Mouse (Mus musculus): Measurements from ENCODE around the gene Mrpl22.
A peak's percentile ranks its signal among the peaks of the same experiment; 100 is the strongest.
"Not testable (repeated sequence)": the region's sequence is repeated elsewhere in the genome, so short reads cannot be mapped to it uniquely, and the experiment has no call there.

Gene Mrpl22

GRCm38 (mm10) chr11:58171459-58172091 lies at the start of gene Mrpl22:
Mrpl22 (plus strand) TSS chr11:58171661.
- peak; percentile 97 for DNase-seq (ENCODE audit: low read depth)

GRCm38 (mm10) chr11:58123711-58124110 lies 47.8 kb upstream of the Mrpl22 start:
- DNase-seq (ENCODE audit: low read depth), result no peak

- no peak for DNase-seq (ENCODE audit: low read depth)
These were observed 46.4 kb upstream of the Mrpl22 start for GRCm38 (mm10) chr11:58125021-58125420.

DNA sequence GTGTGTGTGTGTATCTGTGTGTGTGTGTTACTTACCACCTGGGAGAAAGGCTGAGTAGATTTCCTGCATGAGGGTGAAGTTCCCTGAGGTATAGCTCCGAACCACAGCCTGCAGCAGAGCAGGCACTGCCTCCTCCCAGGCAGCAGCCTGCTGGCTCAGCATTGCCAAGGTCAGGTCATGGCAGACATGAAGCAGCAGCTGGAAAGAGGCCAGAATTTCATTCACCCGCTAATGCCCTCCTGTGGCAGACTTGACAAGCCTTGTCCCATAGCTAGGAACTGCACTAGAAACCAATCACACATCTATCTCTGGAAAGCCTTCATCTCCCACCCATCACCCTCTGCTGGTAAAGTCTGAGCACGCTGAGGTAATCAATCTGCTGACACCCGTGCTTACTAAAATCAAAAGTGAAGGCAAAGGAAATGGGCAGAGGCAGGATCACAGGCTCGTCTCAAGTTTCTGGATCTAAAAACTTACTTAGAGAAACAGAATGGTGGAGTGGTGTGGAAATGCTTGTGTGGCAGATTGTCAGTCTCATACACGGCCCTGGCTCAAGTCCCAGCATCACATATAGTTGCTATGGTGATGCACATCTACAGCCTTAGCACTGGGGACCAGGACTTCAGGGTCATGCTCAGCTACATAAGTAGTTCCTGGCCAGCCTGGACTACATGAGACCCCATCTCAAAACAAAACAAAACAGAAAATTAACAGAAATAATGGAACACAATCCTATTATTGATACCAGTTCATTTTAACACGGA lies 44.9 kb upstream of the Mrpl22 start:
- peak; percentile 39 for DNase-seq (ENCODE audit: low read depth)

- no peak for DNase-seq (ENCODE audit: low read depth)
These were observed 43.9 kb upstream of the Mrpl22 start for GRCm38 (mm10) chr11:58127544-58127943.

GRCm38 (mm10) chr11:58129302-58129843 lies 42.1 kb upstream of the Mrpl22 start:
- no peak for DNase-seq (ENCODE audit: low read depth)

GRCm38 (mm10) chr11:58132026-58132425 lies 39.4 kb upstream of the Mrpl22 start:
- no peak for DNase-seq (ENCODE audit: low read depth)

GRCm38 (mm10) chr11:58134869-58135268 lies 36.6 kb upstream of the Mrpl22 start:
- no peak for DNase-seq (ENCODE audit: low read depth)

DNA sequence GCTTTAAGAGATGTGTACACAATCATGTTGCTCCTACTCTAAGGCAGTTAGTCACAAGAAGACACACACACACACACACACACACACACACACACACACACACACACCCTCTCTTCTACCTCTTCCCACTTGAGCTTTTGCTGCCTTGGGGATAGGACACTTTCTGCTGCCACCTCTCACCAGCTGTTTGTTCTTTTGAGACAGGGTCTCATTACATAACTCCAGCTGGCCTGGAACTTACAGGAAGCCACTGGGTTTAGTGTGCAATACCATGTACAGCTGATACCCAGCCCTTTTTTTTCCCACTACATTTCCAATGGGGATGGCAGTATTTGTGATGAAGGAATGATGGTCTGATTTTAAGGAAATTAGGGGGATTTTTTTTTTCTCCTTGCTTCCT lies 36.2 kb upstream of the Mrpl22 start:
- DNase-seq (ENCODE audit: low read depth), result no peak

DNA sequence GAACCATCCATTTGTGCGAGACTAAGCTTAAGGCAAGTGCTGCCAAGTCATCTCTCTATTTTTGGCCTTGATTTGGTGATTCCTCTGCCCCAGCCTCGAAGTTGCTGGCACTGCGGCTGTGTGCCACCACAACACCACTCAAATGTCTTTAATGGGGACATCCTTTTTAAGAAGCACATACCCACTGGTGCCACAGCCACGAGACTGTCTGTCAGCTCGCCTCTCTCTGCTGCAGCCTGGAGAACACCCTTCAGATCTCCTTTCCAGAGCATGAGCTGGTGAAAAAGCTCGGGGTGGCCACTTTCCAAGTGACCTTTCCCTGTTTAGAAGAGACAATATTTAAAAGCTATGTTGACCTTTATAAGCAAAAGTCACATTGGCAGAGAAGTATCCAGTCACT lies 34.8 kb upstream of the Mrpl22 start:
- no peak for DNase-seq (ENCODE audit: low read depth)

GRCm38 (mm10) chr11:58138821-58139220 lies 32.6 kb upstream of the Mrpl22 start:
- peak; percentile 10 for DNase-seq (ENCODE audit: low read depth)

GRCm38 (mm10) chr11:58139466-58139865 lies 32.0 kb upstream of the Mrpl22 start:
- peak; percentile 21 for DNase-seq (ENCODE audit: low read depth)

- DNase-seq (ENCODE audit: low read depth), result no peak
These were observed 27.6 kb upstream of the Mrpl22 start for GRCm38 (mm10) chr11:58143704-58144426.

- no peak for DNase-seq (ENCODE audit: low read depth)
These were observed 25.2 kb upstream of the Mrpl22 start for GRCm38 (mm10) chr11:58146241-58146640.

DNA sequence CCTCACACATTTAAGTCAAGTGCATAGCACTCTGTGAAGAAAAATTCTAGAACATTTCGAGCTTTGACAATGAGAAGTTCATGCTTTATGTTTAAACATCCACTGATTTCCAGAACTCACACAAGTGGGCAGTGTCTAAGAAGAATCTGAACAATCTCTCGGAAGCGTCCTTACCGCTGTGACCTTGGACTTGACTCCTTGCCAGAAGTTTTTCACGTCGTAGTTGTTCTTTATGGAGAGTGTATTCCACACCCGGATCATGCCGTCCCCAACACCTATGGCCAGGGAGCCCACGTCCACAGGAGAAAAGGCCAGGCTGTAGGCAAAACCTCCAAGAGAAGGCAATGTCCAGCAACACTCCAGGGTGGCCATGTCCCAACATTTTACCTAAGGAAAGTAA lies 16.0 kb upstream of the Mrpl22 start:
- no peak for DNase-seq (ENCODE audit: low read depth)

GRCm38 (mm10) chr11:58156871-58157270 lies 14.6 kb upstream of the Mrpl22 start:
- DNase-seq (ENCODE audit: low read depth), result no peak

DNA sequence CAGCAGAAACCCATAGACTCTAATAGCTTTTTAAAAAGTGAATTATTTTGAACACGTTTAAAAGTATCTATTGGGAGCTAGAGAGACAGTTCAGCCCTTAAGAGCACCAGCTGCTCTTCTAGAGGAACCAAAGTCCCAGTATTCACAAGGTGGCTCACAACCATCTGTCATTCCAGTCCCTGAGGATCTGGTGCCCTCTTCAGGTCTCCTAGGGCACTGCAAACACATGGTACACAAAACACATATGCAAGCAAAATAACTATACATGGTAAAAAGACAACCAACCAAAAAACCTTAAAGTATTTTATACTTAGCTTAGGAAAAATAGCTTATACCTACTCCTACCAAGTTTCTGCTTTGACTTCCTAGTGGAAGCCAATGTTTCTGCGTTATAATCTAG lies 6.4 kb upstream of the Mrpl22 start:
- peak; percentile 56 for DNase-seq (ENCODE audit: low read depth)

GRCm38 (mm10) chr11:58167822-58168166 lies 3.7 kb upstream of the Mrpl22 start:
- no peak for DNase-seq (ENCODE audit: low read depth)

GRCm38 (mm10) chr11:58168167-58168915 lies 3.1 kb upstream of the Mrpl22 start, which contains the start of gene Gemin5:
Gemin5 (minus strand) TSS chr11:58168539.
- DNase-seq (ENCODE audit: low read depth), result peak; percentile 90

DNA sequence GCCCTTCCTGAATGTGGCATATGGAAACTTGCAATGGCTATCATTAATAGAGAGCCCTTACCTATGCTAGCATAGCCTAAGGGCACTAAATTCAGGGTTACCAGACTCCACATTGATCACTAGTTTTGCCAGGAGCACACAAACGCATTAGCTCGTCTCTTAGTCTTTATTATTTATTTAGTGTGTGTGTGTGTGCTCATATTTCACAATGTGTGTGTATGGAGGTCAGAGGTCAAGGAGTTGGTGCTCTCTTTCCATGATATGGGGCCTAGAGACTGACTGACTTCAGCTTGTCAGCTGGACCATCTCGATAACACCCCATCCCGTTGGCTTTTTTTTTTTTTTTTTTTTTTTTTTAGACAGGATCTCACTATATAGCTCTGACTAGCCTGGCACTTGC lies 1.8 kb upstream of the Mrpl22 start:
- no peak for DNase-seq (ENCODE audit: low read depth)

DNA sequence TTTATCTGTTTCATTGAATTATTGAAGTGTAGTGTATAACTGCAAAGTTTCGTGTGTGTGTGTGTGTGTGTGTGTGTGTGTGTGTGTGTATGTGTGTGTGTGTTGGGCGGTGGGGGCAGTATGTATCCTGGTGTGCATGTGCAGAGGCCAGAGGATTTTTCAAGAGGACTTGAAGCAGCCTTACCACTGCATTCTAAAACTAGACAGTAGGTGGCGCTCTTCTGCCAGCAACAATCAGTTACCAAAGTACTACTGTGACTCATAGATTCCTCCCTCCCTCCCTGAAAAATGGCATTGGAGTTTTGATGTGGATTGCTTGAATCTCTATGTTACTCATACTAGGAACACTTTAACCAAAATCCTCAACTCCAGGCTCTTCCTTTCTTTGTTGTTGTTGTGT lies 8.1 kb downstream of the Mrpl22 start:
- DNase-seq (ENCODE audit: low read depth), result peak; percentile 97

- not testable (repeated sequence) for DNase-seq (ENCODE audit: low read depth)
These were observed 8.5 kb downstream of the Mrpl22 start for GRCm38 (mm10) chr11:58179986-58180385.

Measured in induced T-regulatory cell, adult 2 months (primary cell).